Mouse (Mus musculus) gastrocnemius, adult 8-10 months (tissue): ENCODE results near the gene C1qtnf6. TPM values are rescaled to one million over a fixed set of nuclear protein-coding genes. Genes with fewer than 3 reads are reported as not detected.

Experiments
- DNase-seq, 2 experiments: peaks; one replicate each; pipeline ENCODE4 v3.0.0; 2022; ENCODE audit warnings: low spot score in 2 of 2
- total RNA-seq, 4 experiments: library from RNA; stranded (reverse); gene quantifications; 2 replicates each; pipeline ENCODE4 v1.2.4; 2022

Gene C1qtnf6
- total RNA-seq: 1 to 10 TPM in 3 of 4 experiments, under 1 TPM in 1; 0.82 to 2.9 (median 1.6) TPM

GRCm38 (mm10) chr15:78530671-78531450, at the start of gene C1qtnf6:
Gene C1qtnf6 (minus strand): TSS chr15:78531416.
- DNase-seq: peak; percentile 47 to 57

DNA sequence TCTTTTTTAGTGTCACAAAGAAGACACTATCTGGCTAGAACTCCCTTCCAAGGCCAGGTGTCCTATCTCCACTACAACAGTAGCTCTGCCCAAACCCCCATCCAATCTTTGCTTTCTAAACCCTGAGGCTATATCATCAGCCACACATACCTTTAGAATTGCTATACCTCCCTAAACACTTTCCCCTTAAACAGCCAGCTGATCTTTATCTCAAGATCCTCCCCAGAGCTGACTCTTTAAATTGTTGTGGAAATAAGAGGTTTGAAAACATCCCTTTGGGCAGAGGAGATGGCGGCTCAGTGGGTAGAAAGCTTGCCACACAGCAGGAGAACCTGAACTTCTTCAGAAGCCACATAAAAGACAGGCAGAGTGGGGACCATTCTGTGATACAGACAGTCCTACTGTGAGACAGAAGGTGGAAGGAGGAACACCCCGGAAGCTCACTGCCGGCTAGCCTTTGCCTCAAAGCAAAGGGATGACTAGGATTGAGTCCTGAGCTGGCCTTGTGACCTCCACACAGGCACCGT, 45.1 kb upstream of the C1qtnf6 start:
- DNase-seq: no peak

DNA sequence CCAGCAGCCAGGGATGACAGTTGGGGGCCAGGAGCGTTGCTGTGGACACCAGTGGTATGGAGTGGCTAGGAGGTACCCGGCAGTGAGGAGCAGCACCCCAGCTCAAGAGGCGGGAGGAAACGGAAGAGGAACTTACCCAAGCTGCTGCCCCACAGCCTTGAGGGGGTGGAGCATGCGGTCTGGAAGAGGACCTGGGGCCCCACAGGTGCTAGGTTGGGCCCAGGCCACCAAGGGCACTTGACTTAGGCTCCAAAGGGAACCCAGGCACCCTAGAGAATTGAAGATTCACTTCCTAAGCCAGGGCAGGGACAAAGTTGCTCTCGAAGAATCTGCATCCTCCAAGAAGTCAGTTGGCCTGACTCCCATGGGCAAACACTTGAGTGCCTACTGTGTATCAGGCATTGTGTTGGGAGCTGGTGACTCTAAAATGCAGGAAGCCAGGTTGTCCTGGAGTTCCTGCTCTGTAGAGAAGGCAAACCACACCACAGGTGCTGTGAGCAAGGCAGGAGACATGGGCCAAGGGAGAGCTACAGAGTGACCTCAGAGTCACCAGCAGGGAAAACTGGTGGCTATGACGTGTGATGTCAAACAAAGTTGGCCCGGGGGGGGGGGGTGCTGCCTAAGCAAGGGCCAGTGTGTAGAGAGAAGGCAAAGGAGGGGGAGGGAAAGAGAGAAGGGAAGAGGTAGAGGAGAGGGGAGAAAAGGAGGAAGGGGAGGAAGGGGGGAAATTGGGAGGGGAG, 41.6 kb upstream of the C1qtnf6 start, which contains the start of gene Rac2:
TSS of gene Rac2 (minus strand) at position 126 of the 740 bp plus-strand sequence.
- DNase-seq: no peak

DNA sequence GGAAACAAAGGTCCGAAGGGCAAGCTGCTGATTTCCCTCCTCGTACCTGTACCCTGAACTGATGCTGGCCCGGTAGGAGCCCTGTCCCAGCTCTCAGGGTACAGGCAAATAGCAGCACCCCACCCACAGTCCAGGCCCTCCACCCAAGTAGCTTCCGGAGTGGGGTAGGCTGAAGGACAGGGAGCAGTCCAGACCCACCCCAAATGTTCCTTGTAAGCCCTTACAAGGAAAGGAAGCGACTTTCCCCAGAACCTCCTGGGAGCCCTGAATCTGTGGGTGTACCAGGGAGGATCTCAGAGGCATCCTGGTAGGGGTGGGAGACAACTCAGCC, 41.0 kb upstream of the C1qtnf6 start:
- DNase-seq: no peak

GRCm38 (mm10) chr15:78571554-78572269, 40.5 kb upstream of the C1qtnf6 start:
- no peak for DNase-seq

- DNase-seq: no peak
Observed at GRCm38 (mm10) chr15:78570170-78570569, 39.0 kb upstream of the C1qtnf6 start.

GRCm38 (mm10) chr15:78567608-78568120, 36.4 kb upstream of the C1qtnf6 start:
- DNase-seq: no peak

- DNase-seq: no peak
Observed at GRCm38 (mm10) chr15:78564764-78565435, 33.7 kb upstream of the C1qtnf6 start.

- no peak for DNase-seq
Observed at GRCm38 (mm10) chr15:78563937-78564336, 32.7 kb upstream of the C1qtnf6 start.

- no peak for DNase-seq
Observed at GRCm38 (mm10) chr15:78563344-78563743, 32.1 kb upstream of the C1qtnf6 start.

DNA sequence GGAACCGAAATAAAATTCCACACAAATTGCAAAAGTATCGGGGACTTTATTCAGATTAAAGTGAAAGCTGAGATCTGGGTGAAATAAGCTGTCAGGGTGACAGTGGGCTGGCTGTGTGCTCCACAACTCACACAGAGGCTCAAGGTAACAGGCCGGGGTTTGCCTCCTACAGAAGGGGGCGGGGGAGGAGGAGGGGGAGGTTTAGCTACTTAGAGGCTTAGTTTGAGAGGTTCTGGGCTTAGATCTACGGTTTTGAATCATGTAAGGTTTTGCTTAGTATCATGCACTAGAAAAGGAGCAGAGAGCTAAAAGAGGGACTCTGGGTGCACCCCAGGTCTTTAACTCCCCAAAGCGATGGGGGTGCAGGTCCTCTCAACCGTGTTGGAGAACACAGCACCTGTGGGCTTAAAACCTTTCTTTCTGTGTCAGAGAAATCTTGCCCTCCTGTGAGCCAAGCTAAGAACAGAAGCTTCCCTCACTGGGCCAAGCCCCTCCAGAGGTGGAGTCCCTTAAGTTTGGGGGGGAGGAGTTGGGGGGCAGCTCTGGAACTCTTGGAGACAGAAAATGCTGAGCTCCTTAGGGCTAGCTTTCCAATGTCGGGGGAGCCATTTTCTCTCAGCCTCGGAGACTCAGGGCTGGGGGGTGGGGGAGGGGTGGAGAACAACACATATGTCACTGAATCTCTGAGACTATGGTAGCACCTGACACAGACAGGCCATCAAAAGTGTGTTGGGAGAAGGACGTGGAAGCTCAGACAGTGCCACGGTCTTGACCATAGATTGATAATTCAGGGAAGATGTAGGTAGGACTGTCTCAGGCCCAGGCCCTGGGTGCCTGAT, 28.1 kb upstream of the C1qtnf6 start:
- no peak for DNase-seq

GRCm38 (mm10) chr15:78557693-78558535, 26.7 kb upstream of the C1qtnf6 start:
- no peak for DNase-seq

DNA sequence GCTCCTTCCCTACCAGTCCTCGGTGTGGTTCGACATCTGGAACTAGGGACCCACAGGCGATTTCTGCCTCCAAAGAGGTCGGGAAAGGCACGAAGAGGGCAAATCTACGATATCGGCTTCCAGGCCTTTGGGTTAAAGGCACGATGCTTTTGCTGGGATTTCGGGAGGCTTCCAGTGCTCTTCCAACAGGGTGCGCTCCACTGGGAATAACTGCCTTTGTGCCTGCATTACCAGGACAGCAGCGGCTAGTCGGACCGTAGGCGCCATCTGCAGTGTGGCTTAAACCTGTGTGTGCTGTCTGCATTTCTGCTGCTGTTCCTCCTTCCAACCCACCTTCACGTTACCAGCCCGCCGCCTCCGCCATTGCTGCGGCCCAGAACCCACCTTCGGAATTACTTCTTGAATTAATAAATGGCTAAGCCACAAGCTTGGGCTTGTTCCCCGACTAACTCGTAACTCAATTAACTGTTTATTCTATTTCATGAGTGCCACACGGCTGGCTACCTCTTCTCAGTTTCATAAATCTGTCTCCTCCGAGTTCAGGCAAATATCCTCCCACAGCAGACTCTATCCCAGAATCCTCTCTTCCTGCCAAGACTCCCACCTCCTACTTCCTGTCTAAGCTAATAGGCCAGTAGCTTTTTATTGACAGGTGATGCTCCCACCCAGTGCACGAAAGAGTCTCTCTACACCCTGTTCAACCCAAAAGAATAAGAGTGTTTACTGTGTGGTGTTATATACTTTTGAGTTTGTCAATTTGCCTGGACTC, 23.5 kb upstream of the C1qtnf6 start:
- DNase-seq: no peak

GRCm38 (mm10) chr15:78549189-78549734, 18.0 kb upstream of the C1qtnf6 start:
- no peak for DNase-seq

GRCm38 (mm10) chr15:78548711-78549110, 17.5 kb upstream of the C1qtnf6 start:
- DNase-seq: no peak

- DNase-seq: no peak
Observed at GRCm38 (mm10) chr15:78548336-78548665, 17.1 kb upstream of the C1qtnf6 start.

- DNase-seq: peak; percentile 46 to 55
Observed at GRCm38 (mm10) chr15:78547415-78548335, 16.5 kb upstream of the C1qtnf6 start.
